Mouse (Mus musculus) bone marrow macrophage, adult 2 months (primary cell): ENCODE results near the gene Stk11ip.

ENCODE experiments used
- CTCF ChIP-seq: IDR thresholded peaks from 2 replicates; pipeline ENCODE4 v1.5.1; 2012; ENCODE audit warnings: low read depth, mild to moderate bottlenecking, low read length, moderate library complexity
- POLR2A ChIP-seq: IDR thresholded peaks from 2 replicates; pipeline ENCODE4 v1.6.1; 2012; ENCODE audit warnings: mild to moderate bottlenecking, low read depth, low read length, borderline replicate concordance

DNA sequence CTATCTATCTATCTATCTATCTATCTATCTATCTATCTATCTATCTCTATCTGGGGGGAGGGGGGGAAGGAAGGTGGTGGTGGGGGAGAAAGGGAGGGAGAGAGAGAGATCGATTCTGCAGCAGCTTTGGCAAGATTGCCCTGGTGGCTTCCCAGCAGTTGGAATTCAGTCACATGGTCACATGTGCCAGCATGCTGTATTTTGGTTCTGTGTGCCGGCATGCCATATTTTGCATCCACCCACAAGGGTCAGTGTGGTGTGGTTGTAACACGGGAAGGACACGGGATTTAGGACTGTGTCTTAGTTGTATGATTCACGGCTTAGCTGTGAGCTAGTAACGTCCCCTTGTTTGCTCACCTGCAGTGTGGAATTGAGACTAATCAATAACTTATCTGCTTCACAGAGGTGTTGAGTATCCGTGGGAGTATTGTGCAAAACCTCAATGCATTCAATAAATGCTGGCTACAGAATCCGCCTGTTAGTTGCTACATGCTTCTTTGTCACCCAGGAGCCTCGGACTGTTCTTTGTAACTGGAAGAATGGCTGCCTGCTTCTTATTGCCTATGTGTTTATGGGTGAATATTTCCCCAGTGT is 17.4 kb downstream of the Stk11ip start:
- TF ChIP-seq POLR2A (no peak), CTCF (no peak)
